Mouse (Mus musculus) myocyte (in vitro differentiated cells): ENCODE measurements around the gene Icos.

Experiments
- CEBPB ChIP-seq: IDR thresholded peaks from 2 replicates; pipeline ENCODE4 v1.6.1; 2011; ENCODE audit warnings: mild to moderate bottlenecking, moderate library complexity; ENCODE audit not compliant: poor library complexity, insufficient read depth, severe bottlenecking
- MAX ChIP-seq: IDR thresholded peaks from one replicate; pipeline ENCODE4 v1.6.1; 2011; ENCODE audit warnings: low read depth, mild to moderate bottlenecking, control low read depth
- POLR2A ChIP-seq: IDR thresholded peaks from one replicate; pipeline ENCODE4 v1.6.1; 2011; ENCODE audit warnings: low read depth, mild to moderate bottlenecking, control low read depth, moderate library complexity; ENCODE audit not compliant: insufficient read length
- POLR2AphosphoS2 ChIP-seq: IDR thresholded peaks from one replicate; pipeline ENCODE4 v1.6.1; 2011; ENCODE audit warnings: low read depth, control low read depth; ENCODE audit not compliant: insufficient read length
- TCF12 ChIP-seq: IDR thresholded peaks from one replicate; pipeline ENCODE4 v1.6.1; 2011; ENCODE audit warnings: mild to moderate bottlenecking, control low read depth; ENCODE audit not compliant: poor library complexity, insufficient read depth, severe bottlenecking

- no peak for TF ChIP-seq MAX
- no peak for TF ChIP-seq POLR2A
- no peak for TF ChIP-seq CEBPB
- no peak for TF ChIP-seq POLR2AphosphoS2
- TF ChIP-seq TCF12: no peak
These were observed 24.1 kb downstream of the Icos start for GRCm38 (mm10) chr1:61001786-61002354.
